Mouse (Mus musculus) frontal cortex, adult (tissue): Measurements from ENCODE around the gene Olfr187.
"Not testable (repeated sequence)": the region's sequence is repeated elsewhere in the genome, so short reads cannot be mapped to it uniquely, and the experiment has no call there.

Experiments
- ATAC-seq: cut with Nextera tagmentation; 2 replicates; pipeline ENCODE4 v1.9.2; 2017; ENCODE audit warnings: mild to moderate bottlenecking, moderate library complexity, mixed read lengths; ENCODE audit not compliant: low TSS enrichment

Olfr187 gene

DNA sequence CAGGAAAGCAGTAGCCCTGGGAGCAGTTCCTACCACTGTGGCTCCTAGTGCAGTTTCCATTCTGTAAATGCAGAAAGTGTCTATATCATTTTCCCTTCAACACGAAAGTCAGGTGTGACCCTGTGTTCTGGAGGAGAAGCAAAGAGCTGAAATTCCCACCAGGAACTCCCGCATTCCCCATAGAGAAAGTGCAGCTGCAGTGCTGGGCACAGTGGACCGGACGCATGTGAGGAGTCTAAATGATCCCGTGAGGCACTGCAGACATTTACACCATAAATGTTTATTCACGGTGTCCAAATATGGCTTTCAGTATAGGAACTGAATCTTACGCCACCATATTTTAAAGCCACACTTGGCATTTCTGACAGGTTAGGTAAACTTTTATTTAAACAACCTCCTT, at the start of gene Olfr187:
Gene Olfr187 (minus strand): TSS at position 58 of the 400 bp plus-strand sequence.
- no peak for ATAC-seq

DNA sequence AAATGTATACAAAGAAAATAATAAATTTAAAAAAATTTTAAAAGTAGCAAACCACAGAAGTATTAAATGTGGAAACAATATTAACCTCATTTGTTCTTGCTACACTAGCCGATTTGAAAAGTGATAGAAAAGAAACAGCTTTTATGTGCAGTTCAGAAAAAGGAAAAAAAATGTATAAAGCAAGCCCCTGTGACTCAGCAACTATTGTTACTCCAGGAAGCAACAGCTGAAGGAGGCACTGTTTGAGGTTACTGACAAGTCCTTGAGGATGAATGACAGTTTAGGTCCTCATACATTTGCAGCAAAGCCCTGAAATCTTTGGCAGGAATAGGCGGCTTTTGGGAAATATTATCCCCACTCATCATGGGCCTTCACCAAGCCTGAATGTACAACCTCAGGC, 41.5 kb upstream of the Olfr187 start:
- ATAC-seq = not testable (repeated sequence)

DNA sequence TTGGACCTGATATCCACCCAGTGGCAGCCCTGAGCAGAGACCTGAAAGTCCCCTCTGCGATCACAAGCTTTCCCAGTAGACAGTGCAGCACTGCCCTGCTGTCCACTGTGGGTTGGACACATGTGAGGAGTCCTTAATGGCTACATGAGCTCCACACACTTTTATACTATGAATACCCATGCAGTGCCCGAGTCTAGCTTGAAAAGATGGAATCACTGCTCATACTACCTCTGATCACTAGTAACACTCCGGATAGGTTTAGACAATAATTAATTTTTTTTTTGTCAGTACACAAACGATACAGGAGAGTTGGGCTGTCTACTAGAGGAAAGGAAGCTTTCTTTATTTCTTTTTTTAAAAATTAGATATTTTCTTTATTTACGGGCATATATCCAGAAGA, 38.3 kb upstream of the Olfr187 start, which contains the start of gene Olfr190:
Gene Olfr190 (minus strand): TSS at position 101 of the 400 bp plus-strand sequence.
- ATAC-seq = no peak

DNA sequence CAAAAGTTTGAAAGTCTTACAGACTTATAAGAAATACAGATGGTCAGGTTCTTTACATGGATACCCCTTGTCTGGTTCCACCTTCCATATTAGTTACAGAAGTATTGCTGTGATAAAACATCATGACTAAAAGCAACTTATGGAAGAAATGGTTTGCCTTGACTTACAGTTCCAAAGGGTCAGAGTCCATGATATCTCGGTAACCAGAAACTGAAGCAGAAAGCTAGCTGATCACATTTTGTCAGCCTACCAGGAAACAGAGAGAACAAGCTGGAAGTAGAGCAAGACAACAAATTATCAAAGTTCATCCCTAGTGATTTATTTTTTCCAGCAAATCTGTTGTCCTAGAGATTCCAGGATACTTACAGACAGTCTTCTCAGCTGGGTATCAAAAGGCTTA, 34.0 kb upstream of the Olfr187 start:
- ATAC-seq = no peak

DNA sequence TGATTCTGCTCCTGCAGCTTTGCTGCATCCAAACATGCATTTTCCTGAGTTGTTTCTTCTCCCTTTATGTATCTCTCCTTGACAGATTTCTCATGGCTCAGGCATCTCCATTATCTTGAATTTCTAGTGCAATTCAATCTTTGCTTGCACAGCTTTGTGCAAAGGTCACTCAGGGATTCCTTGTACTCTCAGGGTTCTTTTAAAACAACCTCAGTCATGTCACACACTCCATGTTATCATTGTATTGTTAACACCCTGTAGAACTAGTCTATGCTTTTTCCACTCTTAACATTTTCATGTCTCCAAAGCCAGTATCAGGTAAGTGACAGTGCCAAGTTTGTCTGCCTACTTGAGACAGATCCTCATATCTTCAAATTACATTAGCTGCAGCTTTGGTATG, 32.2 kb upstream of the Olfr187 start:
- ATAC-seq = no peak

DNA sequence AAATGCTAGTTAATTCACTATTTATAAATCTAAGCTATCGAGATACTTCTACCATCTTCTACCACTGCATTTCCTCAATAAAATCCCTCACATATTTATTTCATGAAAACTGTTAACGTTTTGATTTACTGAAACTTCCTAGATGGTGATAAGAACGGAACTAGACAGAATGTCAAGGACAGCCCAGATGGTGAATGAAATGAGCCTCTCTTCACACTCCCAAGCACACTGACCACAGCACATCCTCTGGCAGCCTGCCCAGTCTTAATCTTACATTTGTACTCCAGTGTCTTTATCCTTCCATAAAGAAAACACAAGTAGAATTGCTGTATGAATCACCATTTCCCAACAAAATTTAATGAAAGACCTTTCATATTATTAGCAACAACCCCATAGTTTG, 22.8 kb upstream of the Olfr187 start:
- not testable (repeated sequence) for ATAC-seq

DNA sequence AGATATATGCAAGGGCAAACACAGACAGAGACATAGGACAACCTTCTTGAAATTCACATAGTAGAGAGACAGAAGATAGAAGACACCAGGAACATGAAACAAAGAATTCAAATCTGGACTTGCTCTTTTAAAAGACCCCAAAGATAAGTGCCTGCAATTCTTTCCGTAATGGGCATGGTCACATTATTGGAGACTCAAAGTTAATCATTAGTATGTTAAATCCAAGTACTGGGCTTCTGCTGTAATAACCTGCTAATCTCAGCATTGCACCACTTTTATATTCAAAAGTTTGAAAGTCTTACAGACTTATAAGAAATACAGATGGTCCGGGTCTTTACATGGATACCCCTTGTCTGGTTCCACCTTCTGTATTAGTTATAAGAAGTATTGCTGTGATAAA, 9.7 kb upstream of the Olfr187 start:
- not testable (repeated sequence) for ATAC-seq

DNA sequence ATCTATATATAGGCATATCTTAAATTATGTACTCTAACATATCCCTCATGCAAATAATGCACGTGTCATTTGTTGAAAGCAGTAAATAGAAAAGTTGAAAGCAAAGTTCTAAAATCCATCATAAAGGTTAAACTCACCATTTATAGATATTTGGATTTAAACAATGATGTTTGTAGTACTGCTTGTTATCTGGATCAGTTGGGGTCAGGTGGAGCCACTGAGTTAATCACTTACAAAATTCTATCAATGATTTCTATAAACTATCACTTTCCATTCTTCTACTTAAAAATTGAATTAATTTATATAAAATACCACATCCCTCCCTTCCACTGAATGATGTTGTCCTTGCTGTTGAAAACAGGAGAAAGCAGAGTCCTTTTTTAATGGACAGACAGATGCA, 9.3 kb upstream of the Olfr187 start:
- no peak for ATAC-seq

DNA sequence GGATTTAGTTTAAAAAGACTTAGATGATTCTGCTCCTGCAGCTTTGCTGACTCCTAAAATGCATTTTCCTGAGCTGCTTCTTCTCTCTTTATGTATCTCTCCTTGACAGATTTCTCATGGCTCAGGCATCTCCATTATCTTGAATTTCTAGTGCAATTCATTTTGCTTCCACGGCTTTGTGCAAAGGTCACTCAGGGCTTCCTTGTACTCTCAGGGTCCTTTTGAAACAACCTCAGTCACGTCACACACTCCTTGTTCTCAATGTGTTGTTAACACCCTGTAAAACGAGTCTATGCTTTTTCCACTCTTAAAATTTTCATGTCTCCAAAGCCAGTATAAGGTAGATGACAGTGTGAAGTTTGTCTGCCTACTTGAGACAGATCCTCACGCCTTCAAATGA, 8.0 kb upstream of the Olfr187 start:
- ATAC-seq = no peak

DNA sequence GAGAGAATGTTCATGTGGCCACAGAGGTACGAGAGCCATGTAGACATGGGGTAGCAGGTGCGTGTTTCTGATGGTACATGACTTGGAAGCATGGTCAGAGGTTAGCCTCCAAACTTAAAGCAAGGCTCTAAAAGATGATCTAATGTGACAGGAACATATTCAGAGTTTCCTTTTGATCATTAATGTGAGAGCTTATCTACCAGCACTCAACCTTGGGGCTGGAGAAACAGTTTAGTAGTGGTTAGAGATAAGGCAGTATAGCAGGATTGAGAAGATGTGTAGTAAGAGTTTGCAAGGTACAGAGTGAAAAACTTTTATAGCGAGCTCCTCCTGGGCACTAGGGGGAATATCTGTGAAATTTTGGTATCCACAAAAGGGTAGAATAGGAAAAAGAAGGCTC, 6.3 kb upstream of the Olfr187 start:
- no peak for ATAC-seq

DNA sequence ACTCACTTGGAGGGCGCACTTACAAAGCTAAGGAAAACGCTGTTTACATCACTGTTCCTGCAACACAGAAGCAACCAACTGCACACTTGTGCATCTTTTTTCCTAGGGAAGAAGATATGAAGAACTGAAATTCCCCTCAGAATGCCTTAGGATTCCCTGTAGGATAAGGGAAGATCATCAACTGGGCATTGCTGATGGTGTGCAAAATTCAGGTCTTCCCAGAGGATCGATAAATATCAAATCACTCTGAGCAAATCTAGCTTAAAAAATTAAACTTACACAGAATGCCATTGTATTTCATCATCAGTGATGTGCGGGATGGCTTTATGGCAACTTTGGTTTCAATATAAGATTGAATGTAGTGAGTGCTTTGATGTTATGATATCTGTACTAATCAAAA, 9.4 kb downstream of the Olfr187 start, which contains the start of gene Olfr186:
Gene Olfr186 (minus strand): TSS at position 101 of the 400 bp plus-strand sequence.
- no peak for ATAC-seq

DNA sequence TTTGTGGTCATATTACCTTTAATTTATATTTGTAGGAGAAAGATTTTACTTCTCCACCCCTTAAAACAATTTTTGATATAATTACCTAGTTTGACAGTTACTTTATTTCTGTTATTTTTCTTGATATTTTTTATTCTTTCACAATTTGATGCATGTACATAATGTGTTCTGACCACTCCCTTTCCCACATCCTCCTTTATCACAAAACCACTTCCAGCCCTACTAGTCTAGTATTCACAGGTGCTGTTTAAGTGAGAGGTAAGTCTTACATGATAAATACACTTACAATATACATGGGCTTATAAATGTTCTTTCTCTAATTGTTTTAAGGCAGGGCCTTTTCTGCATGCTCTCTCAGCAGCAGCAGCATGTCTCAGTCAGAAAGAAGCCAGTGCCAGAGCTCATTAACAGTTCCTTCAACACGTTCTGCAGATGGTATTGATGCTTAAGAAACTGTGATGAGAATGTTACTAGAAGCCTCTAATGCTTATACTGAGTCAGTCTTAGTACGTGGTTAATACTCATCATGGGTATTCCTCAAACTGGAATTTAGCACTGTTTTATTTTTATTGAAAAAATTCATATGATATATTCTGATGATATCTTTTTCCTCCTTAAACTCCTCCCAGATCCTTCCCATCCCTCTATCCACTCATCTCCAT, 26.1 kb downstream of the Olfr187 start:
- ATAC-seq = no peak

DNA sequence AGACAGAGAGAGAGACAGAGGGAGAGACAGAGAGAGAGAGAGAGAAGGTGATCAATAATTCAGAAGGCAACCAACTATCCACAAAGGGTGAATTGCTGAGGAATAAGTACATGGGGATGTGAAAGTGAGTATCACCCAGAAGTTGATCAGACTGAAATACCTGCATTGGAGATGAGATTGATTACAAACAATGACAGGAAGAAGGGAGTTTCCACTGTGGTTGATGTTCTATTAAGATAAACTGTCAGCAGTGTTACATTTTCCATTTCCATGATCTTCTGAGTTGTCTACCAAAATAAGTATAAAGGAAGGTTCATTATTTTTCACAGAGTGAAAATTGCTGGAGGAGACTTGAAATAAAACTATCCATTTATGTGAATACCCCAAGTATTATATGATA, 32.4 kb downstream of the Olfr187 start:
- ATAC-seq = no peak

DNA sequence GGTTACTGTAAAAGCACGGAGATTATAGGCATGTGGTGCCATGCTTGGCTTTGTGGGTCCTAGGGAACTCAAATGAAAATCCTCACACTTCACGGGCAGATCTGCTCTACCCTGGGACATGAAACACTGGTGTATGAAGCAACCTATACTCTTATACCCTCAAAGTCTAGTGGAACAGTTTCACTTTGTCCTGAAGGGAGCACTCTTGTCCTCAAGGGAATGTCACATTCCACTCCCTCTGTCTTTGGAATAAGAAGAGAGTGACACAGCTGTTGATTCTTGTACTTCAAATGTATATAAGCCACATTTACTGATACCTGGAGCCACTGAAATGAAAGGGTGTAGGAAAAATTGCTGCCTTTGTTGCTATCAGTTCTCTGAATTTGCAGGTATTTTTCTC, 44.5 kb downstream of the Olfr187 start, which contains the start of gene Olfr183:
Gene Olfr183 (plus strand): TSS at position 301 of the 400 bp plus-strand sequence.
- ATAC-seq = no peak
